Mouse (Mus musculus) cerebellum, postnatal 4 days (tissue): ENCODE measurements around the gene Rsph9.

ENCODE experiments used
- DNase-seq, 2 experiments: peaks; one replicate each; pipeline ENCODE4 v3.0.0; 2022; ENCODE audit warnings: low spot score in 2 of 2, mixed read lengths in 1 of 2

The Rsph9 gene

DNA sequence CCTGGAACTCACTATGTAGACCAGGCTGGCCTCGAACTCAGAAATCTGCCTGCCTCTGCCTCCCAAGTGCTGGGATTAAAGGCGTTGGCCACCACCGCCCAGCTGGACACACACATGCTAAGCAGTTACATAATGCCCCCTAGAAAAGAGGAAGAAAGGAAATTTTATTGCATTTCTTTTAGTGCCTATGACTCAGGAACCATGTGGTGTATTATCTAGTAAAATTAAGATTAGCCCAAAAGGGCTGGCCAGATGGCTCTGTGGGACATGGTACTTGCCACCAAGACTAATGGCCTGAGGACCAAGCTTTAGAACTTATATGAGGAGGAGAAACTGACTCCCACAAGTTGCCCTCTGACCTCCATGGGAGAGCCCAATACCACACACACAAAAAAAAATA is 4.1 kb downstream of the Rsph9 start:
- no peak for DNase-seq

- no peak for DNase-seq
These were observed 5.3 kb downstream of the Rsph9 start for GRCm38 (mm10) chr17:46138563-46139236.

- DNase-seq, result no peak
These were observed 11.2 kb downstream of the Rsph9 start for GRCm38 (mm10) chr17:46132862-46133261.

DNA sequence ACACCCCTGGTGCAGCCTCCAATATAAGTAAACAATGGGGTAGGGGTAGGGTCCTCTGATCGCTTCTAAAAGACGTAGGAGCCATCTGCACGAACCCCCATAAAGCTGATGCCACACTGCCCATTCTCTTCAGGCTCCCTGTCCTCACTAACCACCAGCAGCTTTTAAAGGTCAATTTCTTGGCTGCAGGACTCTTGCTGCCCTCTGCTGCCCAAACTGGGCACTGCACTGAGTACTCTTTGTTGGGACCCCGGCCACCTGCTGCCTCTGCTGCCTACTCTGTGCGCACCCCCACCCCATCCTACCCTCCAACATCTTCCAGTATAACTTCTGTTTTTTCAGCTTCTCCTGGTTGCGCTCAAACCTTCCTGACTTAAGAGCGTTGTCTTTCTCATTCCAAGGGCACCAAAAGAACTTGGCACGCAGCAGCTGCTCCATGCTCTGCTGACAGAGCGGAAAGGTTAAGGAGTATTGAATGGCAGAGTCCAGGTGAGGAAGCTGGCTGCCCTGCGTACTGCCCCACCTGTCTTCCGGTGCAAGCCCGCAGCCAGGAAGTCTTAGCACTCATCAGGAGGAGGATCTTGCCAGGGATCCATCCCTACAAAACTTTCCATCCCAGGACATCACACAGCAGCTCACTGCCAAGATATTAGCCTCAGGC is 11.8 kb downstream of the Rsph9 start:
- DNase-seq, result peak; percentile 67 to 88

DNA sequence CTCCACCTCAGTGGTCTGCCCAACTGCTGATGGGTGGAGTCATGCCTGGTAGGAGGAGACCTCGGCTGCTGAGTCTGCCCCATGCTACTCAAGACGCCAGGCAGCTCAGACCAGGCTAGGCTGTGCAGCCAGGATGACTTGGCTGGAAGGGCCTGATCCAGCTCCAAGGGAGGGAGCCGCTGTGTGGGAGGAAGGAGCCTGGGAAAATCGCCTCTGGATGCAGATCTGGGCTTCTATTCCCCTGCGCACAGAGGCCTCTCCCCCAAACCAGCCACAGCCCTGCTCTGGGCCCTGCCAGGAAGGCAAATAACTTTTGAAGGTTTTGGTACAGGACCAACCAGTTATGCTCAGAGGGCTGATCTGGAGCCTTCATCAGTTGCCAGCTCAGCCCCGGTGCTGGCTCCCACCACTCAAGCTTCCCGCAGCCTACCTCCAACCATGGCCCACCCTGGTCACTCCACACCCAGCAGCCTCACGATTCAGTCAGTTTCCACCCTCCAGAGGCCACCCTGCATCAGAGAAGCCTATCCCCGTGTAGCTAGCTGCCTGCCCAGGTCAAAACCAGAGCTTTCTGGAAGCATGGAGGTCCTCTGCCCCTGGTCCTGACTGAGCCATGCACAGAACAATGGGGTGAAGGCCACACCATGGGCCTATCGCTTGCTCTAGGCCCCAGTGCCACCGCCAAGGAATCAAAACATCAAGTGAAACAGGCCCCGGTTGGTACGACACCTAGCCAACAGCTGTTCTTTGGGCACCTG is 14.1 kb downstream of the Rsph9 start:
- no peak for DNase-seq

DNA sequence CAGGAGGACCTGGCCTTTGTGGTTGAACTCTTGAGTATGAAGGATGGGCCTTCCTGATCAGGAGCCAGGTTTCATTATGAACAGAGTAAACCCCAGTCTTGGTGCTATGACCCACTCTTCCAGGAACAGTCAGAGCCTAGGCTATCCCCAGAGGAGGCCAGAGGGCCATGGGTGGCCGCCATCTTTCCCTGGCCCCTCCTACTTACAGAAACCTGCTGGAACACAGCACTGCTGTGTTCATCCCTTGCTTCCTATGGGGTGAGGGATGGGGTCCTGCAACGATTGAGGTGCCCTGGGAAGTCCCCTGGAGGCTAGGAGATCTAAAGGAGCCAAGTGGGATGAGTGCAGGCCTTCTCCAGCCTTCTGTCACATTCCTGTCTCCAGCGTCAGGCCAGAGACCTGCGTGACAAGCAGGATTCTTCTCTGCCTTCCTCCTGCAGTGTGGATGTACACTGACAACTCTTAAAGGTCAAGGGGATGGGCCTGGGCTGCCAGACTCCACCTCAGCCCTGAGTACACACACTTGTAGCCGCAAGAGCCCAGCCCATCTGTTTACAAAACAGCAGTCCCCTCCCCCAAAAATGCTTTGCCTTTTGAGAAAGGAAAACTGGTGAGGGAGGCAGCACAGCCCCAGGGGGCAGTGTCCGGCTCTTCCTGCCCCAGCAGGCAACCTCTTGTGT is 16.1 kb downstream of the Rsph9 start:
- DNase-seq, result no peak

DNA sequence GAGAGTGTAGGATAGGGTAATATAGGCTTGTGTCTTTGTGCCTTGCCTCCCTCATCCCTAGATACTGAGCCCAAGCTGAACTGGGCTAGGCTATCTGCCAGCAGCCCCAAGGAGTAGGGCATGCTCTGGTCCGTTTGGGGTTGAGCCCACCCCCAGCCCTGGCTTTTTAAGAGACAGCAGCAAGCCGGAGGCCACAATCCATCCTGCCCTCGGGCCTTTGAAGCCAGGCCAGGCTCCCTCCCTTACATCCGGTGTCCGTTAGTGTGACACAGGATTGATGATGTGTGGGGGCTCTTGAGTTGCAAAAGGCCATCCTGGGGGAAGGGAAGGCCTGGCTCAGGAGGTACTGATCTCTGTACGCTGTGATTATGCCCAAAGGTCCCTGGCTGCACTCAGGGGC is 17.4 kb downstream of the Rsph9 start:
- DNase-seq, result no peak

GRCm38 (mm10) chr17:46123953-46124700 is 19.9 kb downstream of the Rsph9 start:
- DNase-seq, result no peak

- no peak for DNase-seq
These were observed 20.7 kb downstream of the Rsph9 start for GRCm38 (mm10) chr17:46123285-46123684.

- no peak for DNase-seq
These were observed 21.2 kb downstream of the Rsph9 start for GRCm38 (mm10) chr17:46122791-46123190.

DNA sequence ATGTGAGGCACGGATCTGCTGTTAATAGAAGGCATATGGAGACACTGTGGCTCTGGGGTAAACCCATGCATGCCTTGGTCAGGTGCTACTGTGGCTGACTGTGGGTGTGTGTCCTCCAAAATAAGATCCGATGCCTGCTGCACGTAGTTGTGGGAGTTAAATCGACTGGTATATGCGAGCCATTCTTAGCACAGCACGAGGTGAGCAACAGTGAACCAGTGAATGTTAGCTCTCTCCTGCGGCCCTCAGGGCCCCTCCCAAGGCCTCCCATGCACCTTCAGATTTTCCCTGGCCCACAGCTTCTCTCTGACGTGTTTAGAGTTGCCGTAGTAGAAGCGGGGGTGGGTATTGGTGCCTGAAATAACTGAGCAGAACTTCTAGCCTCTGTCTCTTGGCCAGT is 24.4 kb downstream of the Rsph9 start:
- DNase-seq, result no peak

DNA sequence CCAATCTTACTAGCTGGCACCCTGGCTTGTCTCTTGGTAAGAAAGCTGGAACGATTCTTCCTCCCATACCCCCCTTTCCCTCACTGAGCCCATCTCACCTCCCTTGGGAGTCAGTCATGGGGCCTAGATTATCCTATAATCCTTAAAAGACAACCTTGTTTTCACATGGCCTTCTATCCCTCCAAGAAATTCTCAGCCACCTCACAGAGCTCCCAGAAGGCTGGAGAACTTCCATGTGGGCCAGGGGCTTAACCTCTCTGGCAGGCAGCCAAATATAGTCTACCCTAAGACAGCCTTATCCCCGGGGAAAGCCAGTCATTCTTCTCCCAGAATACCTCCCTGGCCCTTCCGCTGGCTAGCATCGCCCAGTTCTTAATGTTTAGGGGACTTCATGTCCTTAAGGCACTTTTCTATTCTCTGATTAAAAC is 25.6 kb downstream of the Rsph9 start:
- DNase-seq, result no peak

DNA sequence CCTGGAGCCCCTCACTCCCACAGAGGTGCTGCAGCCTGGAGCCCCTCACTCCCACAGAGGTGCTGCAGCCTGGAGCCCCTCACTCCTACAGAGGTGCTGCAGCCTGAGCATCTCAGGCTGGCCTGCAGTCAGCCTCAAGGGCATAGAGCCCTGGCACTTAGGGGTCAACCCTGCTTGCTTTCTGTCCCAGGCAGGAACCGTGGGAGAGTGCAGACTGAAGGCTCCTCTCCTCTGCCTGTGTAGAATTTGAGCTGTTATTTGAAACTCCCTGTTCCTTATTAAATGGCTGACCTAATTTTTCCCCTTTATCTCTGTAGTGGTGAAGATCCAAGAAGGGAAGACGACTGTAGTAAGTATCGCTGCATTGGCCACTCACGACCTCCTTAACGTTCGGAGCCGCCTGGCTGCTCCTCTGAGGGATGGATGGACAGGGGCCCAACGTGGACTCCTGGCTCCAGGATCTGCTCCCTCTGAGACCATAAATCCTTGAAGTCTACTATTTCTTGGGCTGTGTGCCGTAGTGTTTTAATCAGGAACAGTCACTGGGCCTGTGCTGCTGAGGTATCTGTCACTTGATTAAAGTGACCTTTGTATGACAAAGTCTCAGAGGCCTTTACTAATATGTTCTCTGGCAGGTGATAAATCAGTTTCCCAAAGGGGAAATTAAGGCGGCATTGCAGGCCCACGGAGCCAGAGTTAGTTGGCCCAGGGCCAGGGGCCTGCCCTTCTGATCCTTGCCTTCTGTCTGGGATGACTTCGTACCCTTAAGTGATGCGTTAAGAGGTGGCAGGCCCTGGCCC is 26.2 kb downstream of the Rsph9 start:
- DNase-seq, result no peak

GRCm38 (mm10) chr17:46116881-46117280 is 27.1 kb downstream of the Rsph9 start:
- DNase-seq, result no peak

DNA sequence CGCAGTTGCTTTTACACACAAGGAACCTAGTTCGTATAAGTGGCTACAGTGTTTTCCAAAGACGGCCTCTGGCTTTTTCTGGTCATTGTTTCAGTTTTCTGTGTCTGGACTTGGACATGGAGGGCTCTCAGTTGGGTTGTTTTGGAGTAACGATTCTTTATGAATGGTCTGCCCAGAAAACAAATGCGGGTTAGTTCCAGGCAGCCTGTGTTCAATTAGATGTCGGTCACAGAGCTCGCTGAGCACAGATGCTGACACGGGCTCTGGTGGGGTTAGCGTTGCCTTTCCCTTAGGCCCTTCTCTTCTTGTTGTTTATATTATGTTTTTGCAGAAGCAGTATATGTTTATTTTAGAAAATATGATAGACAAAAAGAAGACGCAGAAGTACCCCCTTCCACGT is 27.9 kb downstream of the Rsph9 start:
- DNase-seq, result no peak

DNA sequence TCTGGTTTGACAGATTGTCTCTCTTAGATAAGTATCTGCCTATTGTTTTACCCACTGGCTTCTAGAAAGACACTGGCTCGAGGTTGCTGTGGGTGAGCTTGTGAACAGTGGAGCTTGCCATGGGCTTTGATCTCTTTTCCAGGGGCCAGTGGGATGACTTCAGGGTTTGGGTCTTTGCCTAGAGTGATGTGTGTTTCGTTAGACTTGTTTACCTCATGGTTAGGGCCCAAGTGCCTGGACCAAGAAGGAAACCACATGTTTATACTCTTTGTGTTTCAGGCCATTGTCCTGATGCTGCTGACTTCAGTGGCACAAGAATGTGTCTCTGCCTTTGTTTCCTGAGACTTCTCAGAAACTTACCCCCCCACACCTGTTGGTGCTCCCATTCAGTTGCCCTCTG is 28.5 kb downstream of the Rsph9 start:
- no peak for DNase-seq

- DNase-seq, result peak; percentile 62 to 82
These were observed 33.4 kb downstream of the Rsph9 start, which contains the start of gene Mrps18a for GRCm38 (mm10) chr17:46110402-46111289. Gene Mrps18a, plus strand, starts transcription at chr17:46110986.

DNA sequence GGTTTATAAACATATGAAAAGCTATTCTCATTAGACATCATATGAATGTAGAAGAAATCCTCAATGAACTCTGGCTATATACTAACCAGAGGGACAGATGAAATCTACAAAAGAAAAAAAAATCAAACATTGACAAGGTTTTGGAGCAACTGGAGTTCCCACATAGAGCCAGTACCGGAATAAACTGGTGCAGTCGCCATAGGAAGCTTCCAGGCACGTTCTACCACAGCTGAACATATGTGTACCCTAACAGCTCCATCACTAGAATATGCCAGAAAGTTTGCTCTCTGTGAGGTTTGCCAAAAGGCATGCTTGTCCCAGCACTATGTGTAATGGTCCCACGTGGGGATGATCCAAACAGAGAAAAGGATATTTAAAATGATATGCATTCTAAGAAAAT is 35.7 kb downstream of the Rsph9 start:
- DNase-seq, result no peak

DNA sequence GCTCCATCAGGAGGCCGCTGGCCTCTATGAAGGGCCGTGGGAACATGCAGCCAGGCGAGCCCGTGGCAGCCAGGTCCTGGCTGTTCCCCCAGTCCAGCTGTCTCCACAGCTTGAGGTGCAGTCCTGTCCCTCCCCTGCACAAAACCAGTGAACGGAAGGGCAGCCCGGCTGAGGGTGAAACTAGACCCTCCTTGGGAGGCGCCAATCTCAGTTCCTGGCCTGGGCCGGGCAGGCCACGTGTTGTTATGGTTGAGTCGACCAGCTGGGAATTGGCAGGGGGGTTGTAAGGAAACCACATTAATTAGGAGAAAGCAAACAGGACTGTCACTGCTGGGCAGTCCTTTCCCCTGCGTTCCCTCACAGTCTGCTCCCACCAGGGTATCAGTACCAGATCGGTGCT is 39.5 kb downstream of the Rsph9 start:
- DNase-seq, result peak in 1 of 2 experiments; percentile 47
